Mouse (Mus musculus) heart, postnatal 0 days (tissue): ENCODE data around the gene Mfap5. TPM values are rescaled to one million over a fixed set of nuclear protein-coding genes. Genes with fewer than 3 reads are reported as not detected.
A peak's percentile ranks its signal among the peaks of the same experiment; 100 is the strongest.

ENCODE experiments used
- ATAC-seq: fragments of 200-750 bp; cut with Nextera tagmentation; 2 replicates; pipeline ENCODE4 v1.8.0; 2017; ENCODE audit warnings: low read depth, moderate number of reproducible peaks, moderate library complexity; ENCODE audit not compliant: insufficient read depth
- DNase-seq: peaks from one replicate; pipeline ENCODE4 v3.0.0-alpha.2; 2016; ENCODE audit warnings: low spot score
- H3K27ac ChIP-seq: fragments of 300-500 bp; sonication (generic); 2 replicates; pipeline ENCODE4 v1.5.1; 2014; ENCODE audit warnings: low read depth, mild to moderate bottlenecking
- H3K27me3 ChIP-seq: fragments of 300-500 bp; sonication (generic); 2 replicates; pipeline ENCODE4 v1.6.1; 2014; ENCODE audit warnings: low read length, mixed read lengths; ENCODE audit not compliant: control insufficient read depth, insufficient read depth
- H3K36me3 ChIP-seq: fragments of 300-500 bp; sonication (generic); replicated peaks from 2 replicates; pipeline ENCODE4 v1.6.1; 2014; ENCODE audit warnings: low read length, mixed read lengths; ENCODE audit not compliant: control insufficient read depth, insufficient read depth
- H3K4me1 ChIP-seq: fragments of 300-500 bp; sonication (generic); 2 replicates; pipeline ENCODE4 v1.6.1; 2014; ENCODE audit warnings: antibody characterized with exemption; ENCODE audit not compliant: control insufficient read depth, insufficient read depth
- H3K4me2 ChIP-seq: fragments of 300-500 bp; sonication (generic); 2 replicates; pipeline ENCODE4 v1.6.1; 2014; ENCODE audit warnings: low read depth, mild to moderate bottlenecking, low read length, moderate library complexity
- H3K4me3 ChIP-seq: fragments of 300-500 bp; sonication (generic); 2 replicates; pipeline ENCODE4 v1.5.1; 2014; ENCODE audit warnings: low read depth, low read length
- H3K9ac ChIP-seq: fragments of 300-500 bp; sonication (generic); replicated peaks from 2 replicates; pipeline ENCODE4 v1.6.1; 2014; ENCODE audit warnings: low read depth, low read length, mixed read lengths
- H3K9me3 ChIP-seq: fragments of 300-500 bp; sonication (generic); replicated peaks from 2 replicates; pipeline ENCODE4 v1.6.1; 2016; ENCODE audit warnings: low read length; ENCODE audit not compliant: control insufficient read depth
- CTCF ChIP-seq: IDR thresholded peaks from 2 replicates; pipeline ENCODE4 v1.5.1; 2016; ENCODE audit warnings: antibody characterized with exemption, control low read depth, low read depth
- EP300 ChIP-seq: IDR thresholded peaks from 2 replicates; pipeline ENCODE4 v1.6.1; 2016; ENCODE audit warnings: antibody characterized with exemption, low read depth
- WGBS: fragments of 180-500 bp; shearing (Covaris S2); extraction: QIAGEN DNeasy Blood & Tissue Kit; methylation state at CpG from one replicate; pipeline ENCODE4 v1.1.7; 2014; 5-methylcytosine and 5-hydroxymethylcytosine counted together
- polyA plus RNA-seq: library from polyadenylated mRNA; unstranded; fragments of >200 nt; fragmentation: Nextera tagmentation; extraction: Ambion mirVana; gene quantifications from 2 replicates; pipeline ENCODE4 v1.2.1, GENCODE M21; 2015
- total RNA-seq: library from RNA; depleted of rRNA; stranded (reverse); fragments of >200 nt; gene quantifications from 2 replicates; pipeline ENCODE4 v1.2.3, GENCODE M21; 2014; ENCODE audit warnings: low replicate concordance

Mfap5 gene
- total and polyA plus RNA-seq, 2 experiments from 2014 or later = 39.4 to 61.1 TPM

DNA sequence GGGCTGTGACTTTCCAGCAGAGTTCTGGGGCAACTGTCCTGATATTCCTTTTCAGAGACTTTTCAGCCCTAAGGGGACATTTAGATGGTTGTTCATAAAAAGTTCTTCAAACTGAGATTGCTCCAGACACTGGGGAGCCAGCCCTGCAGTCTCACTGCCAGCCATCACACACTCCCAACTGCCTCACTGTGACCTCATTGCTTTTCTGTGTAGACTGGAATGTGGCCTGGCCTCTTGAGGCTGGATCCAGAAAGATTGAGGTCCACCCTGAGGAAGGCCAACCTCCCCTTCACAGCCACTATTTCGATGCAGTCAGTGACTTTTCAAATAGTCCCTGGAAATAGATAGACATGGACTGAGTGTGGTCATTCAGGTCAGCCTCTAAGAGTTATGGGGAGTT lies 12.0 kb downstream of the Mfap5 start:
- H3K4me3 ChIP-seq = no peak overlapping the region
- no peak for DNase-seq
- no peaks in the 10 kb centered on the region for H3K9me3 ChIP-seq
- WGBS = 62% methylated on average over 1 of the region's 1 CpGs
- peak overlapping the region; percentile 30; the same call in 1 of the 2 replicates for H3K27ac ChIP-seq
- no peak overlapping the region for H3K9ac ChIP-seq
- no peaks in the 10 kb centered on the region for H3K27me3 ChIP-seq
- no peak for ATAC-seq
- no peak overlapping the region for H3K4me2 ChIP-seq
- no peak for TF ChIP-seq CTCF
- no peak for TF ChIP-seq EP300
- H3K4me1 ChIP-seq = no peaks in the 10 kb centered on the region
- H3K36me3 ChIP-seq = no peaks in the 10 kb centered on the region

DNA sequence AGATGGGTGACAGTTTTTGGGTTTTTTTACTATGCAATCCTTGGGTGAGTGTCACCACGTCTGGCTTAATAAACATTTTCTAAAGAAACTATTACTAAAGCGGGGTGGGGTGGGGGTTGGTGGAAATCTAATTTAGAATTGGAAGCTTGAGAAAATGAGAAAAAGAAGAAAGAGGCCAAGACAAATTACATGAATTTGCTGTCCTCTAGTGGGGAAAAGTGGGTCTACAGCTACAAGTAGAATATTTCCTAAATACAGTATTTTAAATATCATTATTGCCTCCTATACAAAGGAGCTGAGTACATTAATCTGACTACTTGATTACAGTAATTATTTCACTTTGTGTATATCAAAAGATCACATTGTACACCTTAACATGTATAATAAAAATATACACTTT lies 13.7 kb downstream of the Mfap5 start:
- peak; percentile 38 for DNase-seq

DNA sequence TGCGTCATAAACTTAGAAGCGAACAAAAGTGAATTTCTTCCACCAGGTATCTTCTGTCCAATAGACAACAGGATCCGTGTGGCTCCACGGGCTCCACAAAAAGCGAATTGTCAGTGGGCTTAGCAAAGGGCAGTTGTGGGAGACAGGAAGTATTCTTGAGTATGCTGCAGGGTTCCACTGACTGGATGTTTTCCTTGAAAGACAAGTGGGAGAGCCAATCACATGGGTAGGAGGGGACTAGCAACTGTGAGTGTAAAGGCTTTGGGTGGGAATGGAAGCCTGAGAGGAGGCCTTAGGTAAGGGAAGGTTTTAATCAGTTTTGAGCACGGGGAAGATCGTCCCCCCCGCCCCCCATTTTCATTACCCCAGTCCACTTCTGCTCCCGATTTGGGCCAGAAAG lies 16.9 kb downstream of the Mfap5 start:
- Histone ChIP-seq H3K9ac (no peak overlapping the region), H3K4me2 (no peak overlapping the region), H3K36me3 (no peaks in the 10 kb centered on the region), H3K27ac (no peak overlapping the region), H3K4me3 (no peak overlapping the region), H3K4me1 (no peaks in the 10 kb centered on the region), H3K9me3 (no peaks in the 10 kb centered on the region), H3K27me3 (no peaks in the 10 kb centered on the region; the same call in 1 of the 2 replicates)
- 63% methylated on average over 9 of the region's 9 CpGs for WGBS
- TF ChIP-seq EP300 (no peak), CTCF (no peak)
- ATAC-seq (peak; percentile 61; the same call in 1 of the 2 replicates), DNase-seq (no peak)

More for the DNA sequence above, 13.7 kb downstream of the Mfap5 start:
- H3K27me3 ChIP-seq = no peaks in the 10 kb centered on the region
- 23% methylated on average over 2 of the region's 2 CpGs for WGBS
- no peaks in the 10 kb centered on the region for H3K4me1 ChIP-seq
- H3K27ac ChIP-seq = no peak overlapping the region
- no peaks in the 10 kb centered on the region for H3K9me3 ChIP-seq
- no peak for ATAC-seq
- no peaks in the 10 kb centered on the region for H3K36me3 ChIP-seq
- TF ChIP-seq CTCF (peak; percentile 59), EP300 (no peak)
- H3K4me3 ChIP-seq = no peak overlapping the region
- no peak overlapping the region for H3K9ac ChIP-seq
- no peak overlapping the region for H3K4me2 ChIP-seq

DNA sequence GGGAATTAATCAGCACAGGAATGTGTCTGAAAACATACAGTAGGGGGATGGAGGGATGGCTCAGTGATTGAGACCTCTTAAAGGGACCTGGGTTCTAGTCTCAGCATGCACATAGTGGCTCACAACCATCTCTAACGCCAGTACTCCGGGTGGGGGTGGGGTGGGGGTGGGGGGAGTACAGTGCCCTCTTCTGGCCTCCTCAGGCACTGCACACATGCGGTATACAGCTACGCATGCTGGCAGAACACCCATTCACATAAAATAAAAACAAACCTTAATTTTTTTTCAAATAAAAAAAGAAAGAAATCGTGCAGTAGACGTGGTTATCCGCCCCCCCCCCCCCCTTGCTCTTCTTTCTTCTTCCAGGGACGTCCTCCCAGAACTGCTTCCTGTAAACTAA lies 17.6 kb downstream of the Mfap5 start:
- WGBS = 75% methylated on average over 7 of the region's 8 CpGs
- Histone ChIP-seq H3K4me3 (no peak overlapping the region), H3K27me3 (no peaks in the 10 kb centered on the region; the same call in 1 of the 2 replicates), H3K9me3 (no peaks in the 10 kb centered on the region), H3K27ac (no peak overlapping the region), H3K4me2 (no peak overlapping the region), H3K36me3 (no peaks in the 10 kb centered on the region), H3K4me1 (no peaks in the 10 kb centered on the region), H3K9ac (no peak overlapping the region)
- TF ChIP-seq EP300 = no peak
- no peak for TF ChIP-seq CTCF
- ATAC-seq (no peak), DNase-seq (no peak)

DNA sequence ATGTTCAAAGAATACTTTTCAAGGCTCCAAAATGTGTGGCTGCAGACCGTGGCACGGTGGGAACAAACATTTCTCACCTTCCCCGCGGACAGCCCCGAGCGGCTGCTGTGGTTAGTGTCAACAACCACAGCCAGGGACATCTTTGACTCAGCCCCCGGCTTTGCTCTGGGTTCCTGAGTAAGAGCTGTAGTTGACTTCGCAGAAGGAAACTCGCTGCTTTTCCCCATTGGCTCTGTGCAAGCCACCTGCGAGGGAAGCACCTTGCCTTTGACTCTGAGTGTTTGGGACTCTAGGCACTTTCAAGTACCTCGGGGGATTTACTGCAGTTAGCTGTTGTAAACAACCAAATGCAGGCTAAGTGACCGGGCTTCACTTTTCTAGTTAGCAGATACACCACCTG lies 22.0 kb downstream of the Mfap5 start:
- no peak overlapping the region for H3K4me2 ChIP-seq
- no peaks in the 10 kb centered on the region for H3K36me3 ChIP-seq
- no peaks in the 10 kb centered on the region for H3K9me3 ChIP-seq
- H3K4me1 ChIP-seq = no peaks in the 10 kb centered on the region
- H3K4me3 ChIP-seq = no peak overlapping the region
- ATAC-seq (no peak), DNase-seq (no peak)
- H3K9ac ChIP-seq = peak overlapping the region; percentile 24; the same call in 1 of the 2 replicates
- 20% methylated on average over 12 of the region's 12 CpGs for WGBS
- TF ChIP-seq EP300 (no peak), CTCF (no peak)
- no peaks in the 10 kb centered on the region; the same call in 1 of the 2 replicates for H3K27me3 ChIP-seq
- no peak overlapping the region for H3K27ac ChIP-seq

DNA sequence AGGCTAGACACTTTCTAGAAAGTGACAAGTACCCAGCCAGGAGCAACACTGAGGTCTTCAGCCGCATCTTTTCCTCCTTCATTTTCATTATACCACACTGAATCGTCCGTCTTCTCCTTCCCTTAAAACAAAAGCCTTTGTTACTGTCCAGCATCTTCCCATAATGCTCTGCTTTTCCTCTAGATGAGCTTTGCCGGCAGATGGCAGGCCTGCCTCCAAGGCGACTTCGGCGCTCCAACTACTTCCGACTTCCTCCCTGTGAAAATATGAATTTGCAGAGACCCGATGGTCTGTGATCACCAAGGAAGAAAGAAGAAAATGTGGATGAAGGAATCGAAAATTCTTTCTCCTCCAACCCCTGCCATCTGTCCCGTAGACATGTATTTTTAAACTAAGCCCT lies 22.5 kb downstream of the Mfap5 start:
- H3K9me3 ChIP-seq = no peaks in the 10 kb centered on the region
- no peak overlapping the region for H3K27ac ChIP-seq
- no peaks in the 10 kb centered on the region; the same call in 1 of the 2 replicates for H3K27me3 ChIP-seq
- H3K4me2 ChIP-seq = no peak overlapping the region
- no peaks in the 10 kb centered on the region for H3K36me3 ChIP-seq
- no peak for DNase-seq
- 67% methylated on average over 11 of the region's 11 CpGs for WGBS
- TF ChIP-seq EP300 (no peak), CTCF (no peak)
- no peak for ATAC-seq
- H3K4me1 ChIP-seq = no peaks in the 10 kb centered on the region
- H3K4me3 ChIP-seq = no peak overlapping the region
- H3K9ac ChIP-seq = no peak overlapping the region
